Mouse (Mus musculus) kidney, adult 2 months (tissue): ENCODE measurements at regions not wholly inside any gene's neighbourhood (a gene's known extent, or its start where the extent isn't known, plus 50 kb on each side); places are given as distances from the start of the nearest gene placed in this dataset.

Experiments used
- CTCF ChIP-seq: fragments of 200-500 bp; conservative IDR thresholded peaks from 2 replicates; pipeline ENCODE4 v1.5.1; 2011; ENCODE audit warnings: low read depth, mild to moderate bottlenecking, control low read depth, low read length, moderate library complexity, mixed read lengths; ENCODE audit not compliant: insufficient read depth, insufficient read length
- POLR2A ChIP-seq: fragments of 200-500 bp; IDR thresholded peaks from one replicate; pipeline ENCODE4 v1.6.1; 2011; ENCODE audit warnings: low read depth, low read length, control low read depth

- no peak for TF ChIP-seq CTCF
- TF ChIP-seq POLR2A = no peak
These were observed 286.9 kb upstream of the Gprin3 start for GRCm38 (mm10) chr6:59713004-59713403.
